Mouse (Mus musculus) NIH3T3 (cell line): ENCODE measurements around the gene Casp8.
"Not testable (repeated sequence)": the region's sequence is repeated elsewhere in the genome, so short reads cannot be mapped to it uniquely, and the experiment has no call there.

Experiments
- DNase-seq: peaks from one replicate; pipeline ENCODE4 v3.0.0-alpha.2; 2012; ENCODE audit warnings: low read depth

Casp8 gene

DNA sequence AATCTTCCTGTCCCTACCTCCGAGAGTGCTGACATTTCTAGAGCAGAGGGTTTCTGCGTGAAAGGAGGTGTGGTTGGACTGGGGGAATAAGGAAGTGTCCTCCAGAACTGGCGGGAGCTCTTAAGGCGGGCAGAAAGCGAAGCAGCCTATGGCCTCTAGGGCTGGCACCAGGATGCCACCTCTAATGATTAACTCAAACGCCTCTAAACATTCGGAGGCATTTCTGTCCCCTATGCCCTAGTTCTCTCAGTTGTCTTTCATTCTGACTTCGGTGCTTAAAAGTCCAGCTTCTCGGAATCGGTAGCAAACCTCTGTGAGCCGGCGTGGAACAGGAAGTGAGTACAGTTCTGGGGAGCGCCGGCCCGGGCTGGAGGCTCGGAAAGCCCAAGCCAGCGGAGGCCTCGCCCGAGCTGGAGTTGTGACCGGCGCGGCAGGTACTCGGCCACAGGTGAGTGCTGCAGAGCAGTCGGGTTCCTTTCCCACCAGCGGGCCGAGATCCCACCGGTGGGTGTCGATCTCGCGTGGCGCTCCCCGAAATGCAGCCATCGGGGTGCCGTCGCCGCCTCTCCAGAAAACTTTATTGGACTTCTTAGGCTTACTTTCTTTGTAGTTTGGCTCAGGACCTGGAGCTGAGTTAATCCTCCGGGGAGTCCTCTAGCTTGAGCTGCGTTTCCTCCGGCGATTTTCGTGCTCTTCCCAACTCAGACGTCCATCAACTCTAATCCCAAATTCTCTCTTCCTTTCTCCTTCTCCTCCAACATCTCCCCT is at the start of gene Casp8:
Gene Casp8, plus strand, starts transcription at position 84 of the 768 bp plus-strand sequence.
- peak; percentile 84 for DNase-seq

DNA sequence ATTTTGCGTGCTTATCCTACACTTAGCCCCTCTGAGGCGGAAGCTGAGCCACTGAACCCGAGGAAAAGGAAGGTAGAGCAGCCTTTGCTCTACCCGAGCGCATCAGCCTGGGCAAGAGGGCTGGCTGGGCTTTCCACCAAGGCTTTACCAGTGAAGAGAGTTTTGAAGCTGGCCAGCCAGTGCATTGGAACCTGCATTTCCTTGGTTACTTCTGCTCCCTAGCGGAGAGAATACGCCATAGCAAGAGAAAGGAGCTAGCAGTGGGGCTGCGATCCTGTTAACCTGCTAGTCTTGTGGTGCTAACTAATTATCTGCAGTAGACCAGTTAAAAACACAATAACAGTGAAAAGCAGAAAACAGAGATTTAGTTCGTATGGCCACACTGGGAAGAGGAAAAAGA is 48.3 kb upstream of the Casp8 start:
- peak; percentile 76 for DNase-seq

DNA sequence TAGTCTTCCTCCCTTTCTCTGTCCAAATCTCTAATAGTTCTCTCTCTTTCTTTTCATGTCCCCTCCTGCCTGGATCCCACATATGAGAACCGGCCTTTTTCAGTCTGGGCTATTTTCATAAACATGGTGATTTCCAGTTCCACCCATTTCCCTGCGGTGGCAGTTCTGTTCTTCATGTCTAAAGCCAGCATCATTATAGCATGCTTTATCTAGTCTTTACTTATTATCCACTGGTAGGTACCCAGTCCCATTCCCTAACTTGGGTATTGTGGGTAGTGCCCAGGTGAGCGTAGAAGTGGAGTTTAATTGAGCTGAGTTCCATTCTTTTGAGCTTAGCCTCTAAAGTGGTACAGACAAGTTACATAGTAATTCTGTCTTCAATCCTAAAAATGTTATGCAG is 35.7 kb upstream of the Casp8 start:
- DNase-seq = no peak

DNA sequence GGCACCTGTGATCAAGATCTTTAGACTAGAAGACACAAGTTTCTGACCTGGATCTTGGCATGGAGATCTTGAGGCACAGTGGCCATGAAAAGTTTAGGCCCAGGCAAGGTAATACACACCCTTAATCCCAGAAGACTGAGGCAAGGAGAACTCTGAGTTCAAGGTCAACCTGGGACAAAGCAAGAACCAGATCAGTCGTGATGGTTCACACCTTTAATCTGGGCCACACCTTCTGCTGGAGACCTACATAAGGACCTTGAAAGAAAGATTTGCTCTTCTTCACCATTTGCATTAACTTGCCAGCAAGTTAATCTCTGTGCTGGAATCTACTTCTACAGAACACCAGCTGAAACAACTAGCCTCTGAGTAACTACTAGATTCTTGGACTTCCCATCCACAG is 34.6 kb upstream of the Casp8 start:
- no peak for DNase-seq

DNA sequence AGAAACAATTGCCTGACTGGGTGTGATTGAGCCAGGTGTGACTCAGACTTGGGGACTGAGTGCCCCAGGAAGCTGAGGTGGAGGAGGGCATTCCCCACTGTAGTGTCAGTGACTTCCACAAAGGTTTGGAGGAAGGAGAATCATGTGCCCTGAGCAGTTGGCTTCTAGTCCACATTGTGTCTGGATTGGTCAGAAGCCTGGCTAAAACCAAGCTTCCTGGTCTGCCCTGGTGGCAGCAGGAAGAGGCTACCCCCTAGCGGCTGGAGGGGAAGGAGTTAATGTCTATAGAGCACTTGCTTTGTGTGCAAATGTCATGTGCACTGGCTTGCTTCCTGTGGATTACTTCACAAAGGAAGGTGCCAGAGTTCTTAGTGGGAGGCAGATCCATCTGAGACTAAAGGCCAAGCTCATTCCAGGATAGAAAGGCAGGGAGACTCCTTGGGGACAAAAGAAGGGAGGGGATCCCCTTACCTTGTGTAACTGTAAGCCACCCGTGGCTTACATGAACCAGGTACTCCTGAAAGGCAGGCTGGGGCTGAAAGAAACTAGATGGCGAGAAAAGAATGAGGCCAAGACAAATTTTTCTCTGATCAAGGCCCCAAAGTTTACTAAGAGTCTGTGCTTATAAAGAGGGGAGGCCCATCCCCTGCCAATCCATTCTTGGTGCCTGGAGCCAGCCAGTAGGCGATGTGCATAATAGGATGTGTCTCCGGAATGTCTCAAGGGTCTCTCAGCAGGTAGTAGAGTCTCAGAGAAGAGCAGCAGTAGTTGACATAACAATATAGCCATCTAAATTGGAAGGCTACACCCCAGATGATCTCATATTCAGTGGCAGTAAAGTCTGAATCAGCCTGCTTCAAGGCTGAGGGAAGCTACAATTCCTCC is 33.5 kb upstream of the Casp8 start:
- DNase-seq = peak; percentile 67

DNA sequence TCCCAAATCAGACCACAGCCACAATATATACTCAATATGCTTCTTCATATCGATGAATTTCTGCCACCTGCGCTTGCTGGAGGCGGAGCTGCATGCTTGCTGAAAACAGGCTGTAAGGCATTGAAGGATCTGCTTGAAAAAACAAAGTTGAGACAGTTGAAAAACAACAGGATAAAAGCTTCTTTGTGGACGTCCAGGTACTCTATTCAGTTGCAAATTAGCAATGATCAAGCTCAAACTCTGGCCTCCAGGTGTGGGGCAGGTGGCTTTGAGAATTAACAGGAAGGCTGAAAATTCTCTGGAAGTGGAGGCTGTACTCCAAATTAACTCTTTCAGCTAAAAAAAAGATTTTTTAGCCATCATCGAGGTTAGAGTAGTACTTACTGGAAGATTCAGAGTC is 32.6 kb upstream of the Casp8 start:
- DNase-seq = no peak

- not testable (repeated sequence) for DNase-seq
Observed at GRCm38 (mm10) chr1:58766446-58766845, 28.7 kb upstream of the Casp8 start.

DNA sequence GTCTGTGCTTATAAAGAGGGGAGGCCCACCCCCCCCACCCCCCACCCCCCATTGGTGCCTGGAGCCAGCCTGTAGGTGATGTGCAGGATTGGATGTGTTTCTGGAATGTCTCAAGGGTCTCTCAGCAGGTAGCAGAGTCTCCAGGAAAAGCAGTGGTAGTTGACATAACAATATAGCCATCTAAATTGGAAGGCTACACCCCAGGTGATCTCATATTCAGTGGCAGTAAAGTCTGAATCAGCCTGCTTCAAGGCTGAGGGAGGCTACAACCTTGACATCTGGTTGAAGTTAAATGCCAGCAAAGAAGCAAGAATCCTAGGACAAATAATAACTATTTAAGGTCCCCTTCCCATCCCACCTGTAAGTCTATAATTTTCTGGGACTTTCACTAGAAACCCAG is 26.0 kb upstream of the Casp8 start:
- no peak for DNase-seq

GRCm38 (mm10) chr1:58769701-58770100 is 25.5 kb upstream of the Casp8 start:
- DNase-seq = no peak

DNA sequence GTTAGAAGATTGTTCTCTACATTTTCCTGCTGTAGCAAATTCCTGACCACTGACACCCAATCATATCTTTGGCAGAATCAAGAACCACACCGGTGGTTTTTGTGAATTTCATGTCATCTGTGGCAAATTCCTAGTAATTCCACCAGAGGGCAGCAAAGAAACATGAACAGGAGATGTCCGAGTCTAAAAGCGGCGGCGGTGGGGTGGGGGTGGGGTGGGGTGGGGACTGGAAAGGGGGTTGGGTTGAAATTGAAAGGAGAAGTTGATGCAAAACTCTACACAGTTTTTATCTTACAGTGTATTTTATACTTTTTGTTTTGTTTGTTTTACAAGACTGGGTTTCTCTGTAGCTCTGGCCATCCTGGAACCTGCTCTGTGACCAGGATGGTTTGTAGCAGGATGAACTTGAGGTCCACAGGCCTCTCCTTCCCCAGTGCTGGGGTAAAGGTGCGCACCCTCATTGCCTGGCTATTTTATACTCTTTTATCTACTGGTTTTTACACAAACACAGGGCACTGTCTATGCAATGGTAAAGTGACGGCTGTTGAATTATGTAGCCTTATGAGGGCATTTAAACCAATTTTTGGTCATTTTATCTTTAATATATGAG is 25.0 kb upstream of the Casp8 start:
- peak; percentile 85 for DNase-seq

DNA sequence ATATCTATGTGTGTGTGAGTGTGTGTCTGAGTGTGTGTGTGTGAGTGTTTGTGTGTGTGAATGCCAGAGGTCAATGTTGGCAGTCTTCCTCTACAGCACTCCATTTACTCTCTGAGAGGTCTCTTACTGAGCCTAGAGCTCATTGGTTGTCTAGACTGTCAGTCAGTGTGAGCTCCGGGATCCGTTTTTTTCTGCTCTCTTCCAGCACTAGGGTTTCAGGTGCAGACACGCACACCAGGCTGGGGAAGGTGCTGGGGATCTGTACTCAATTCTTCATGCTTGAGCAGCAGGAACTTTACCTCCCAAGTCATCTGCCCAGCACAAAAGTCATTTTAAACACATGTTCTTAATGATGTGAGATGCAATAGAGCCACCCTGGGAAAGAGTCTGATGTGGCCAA is 23.1 kb upstream of the Casp8 start:
- DNase-seq = peak; percentile 23

- no peak for DNase-seq
Observed at GRCm38 (mm10) chr1:58773280-58773679, 21.9 kb upstream of the Casp8 start.

GRCm38 (mm10) chr1:58773905-58774304 is 21.3 kb upstream of the Casp8 start:
- DNase-seq = peak; percentile 24

- no peak for DNase-seq
Observed at GRCm38 (mm10) chr1:58775361-58775760, 19.8 kb upstream of the Casp8 start.

DNA sequence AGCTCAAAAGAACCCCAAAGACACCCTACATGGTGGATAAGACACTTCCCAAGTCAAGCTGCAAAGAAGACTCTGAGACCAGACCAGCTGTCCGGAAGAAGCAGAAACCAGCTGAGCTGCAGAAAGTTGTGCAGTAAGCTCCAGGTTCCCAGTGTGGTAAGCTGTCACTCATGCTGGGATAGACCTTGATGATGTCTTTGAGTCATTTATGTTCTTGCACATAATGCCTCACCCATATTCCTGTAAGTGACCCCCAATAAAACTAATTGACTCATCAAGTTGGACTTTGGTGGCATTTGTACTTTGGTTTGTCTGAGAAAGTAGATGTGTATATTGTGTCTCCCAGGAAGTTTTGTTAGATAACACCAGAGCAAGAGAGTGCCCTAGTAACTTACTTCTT is 17.6 kb upstream of the Casp8 start:
- no peak for DNase-seq

GRCm38 (mm10) chr1:58778226-58778625 is 16.9 kb upstream of the Casp8 start:
- peak; percentile 39 for DNase-seq

DNA sequence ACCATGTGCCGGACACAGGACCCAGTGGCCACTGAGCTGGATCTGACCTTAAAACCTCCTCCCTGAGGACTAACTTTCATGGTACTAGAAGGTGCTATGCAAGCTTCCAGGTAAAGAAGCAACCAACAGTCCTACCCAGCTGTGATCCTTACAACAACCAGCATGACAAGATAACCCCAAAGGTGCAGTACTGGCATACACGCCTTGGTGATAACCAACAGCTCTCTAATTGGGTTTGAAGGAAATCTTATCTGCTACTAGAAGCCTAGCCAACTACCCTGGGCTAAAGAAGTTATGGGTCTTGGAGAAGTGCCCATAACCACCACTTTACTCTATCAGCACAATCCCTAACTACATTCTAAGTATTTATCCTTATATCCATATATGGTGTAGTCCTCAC is 8.9 kb upstream of the Casp8 start:
- DNase-seq = no peak

DNA sequence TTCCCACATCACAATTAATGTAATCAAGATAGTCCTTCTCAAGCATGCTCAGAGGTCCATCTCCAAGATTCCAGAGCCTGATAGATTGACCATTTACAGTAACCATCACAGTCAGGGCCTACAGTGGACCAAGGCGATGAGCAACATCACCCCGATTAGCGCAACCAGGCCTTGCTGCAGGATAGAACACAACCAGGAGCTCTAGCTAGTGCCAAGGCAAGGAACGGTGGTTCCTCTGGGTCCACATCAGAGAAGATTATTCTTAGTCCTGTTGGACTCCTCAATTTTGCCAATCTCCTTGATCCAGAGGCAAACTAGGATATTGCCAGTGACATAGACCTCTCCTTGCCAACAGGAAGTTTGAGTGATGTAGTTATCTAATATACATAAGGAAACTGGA is 6.8 kb upstream of the Casp8 start:
- DNase-seq = no peak

- no peak for DNase-seq
Observed at GRCm38 (mm10) chr1:58794705-58795104, 469 bp upstream of the Casp8 start.

DNA sequence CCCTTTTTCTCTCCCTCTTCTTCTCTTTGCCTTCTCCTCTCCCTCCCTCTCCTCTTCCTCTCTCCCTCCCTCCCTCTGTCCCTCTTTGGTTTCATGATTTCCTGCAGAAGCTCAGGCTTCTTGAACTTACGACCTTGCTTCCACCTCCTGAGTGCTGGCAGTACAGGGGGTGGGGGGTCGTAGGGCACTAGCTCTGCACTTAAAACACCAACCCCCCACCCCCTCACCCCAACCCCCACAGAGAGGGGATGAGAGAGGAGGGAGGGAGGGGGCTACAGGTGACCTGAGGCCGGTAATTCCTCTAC is 837 bp downstream of the Casp8 start:
- no peak for DNase-seq

DNA sequence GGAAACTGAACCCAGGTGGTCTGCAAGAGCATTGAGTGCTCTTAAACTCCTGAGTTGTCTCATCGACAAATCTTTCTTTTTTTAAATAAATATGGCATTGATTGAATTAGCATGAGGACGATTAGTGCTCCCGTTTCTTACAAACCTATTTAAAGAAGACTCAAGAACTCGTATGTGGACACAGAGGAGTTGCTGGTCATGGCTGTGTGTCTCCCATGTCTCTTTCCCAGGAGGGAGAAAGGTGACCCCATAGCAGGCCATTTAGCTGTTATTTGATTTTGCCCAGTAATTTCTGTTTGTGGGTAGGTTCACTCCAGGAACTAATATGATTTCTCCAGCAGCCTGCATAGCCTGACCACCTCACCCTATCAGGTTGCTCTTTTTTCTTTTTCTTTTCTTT is 1.7 kb downstream of the Casp8 start:
- DNase-seq = no peak

GRCm38 (mm10) chr1:58797370-58797769 is 2.2 kb downstream of the Casp8 start:
- DNase-seq = peak; percentile 29

DNA sequence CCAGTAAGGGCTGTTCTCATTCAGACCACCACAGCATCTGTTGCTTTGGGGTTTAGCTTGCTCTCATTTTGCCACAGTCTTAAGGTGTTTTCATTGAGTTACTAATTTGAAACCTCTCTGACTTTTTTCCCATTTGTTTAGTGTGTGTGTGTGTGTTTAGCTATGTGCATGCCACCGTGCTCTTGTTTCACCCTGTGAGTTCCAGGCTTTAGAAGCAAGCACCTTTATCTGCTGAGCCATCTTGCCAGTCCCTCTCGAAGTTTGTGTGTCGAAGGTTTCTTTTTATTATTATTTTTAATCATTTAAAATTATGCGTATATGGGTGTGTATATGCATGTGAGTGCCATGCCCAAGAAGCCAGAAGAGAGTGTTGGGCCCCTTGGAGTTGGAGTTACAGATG is 3.7 kb downstream of the Casp8 start:
- no peak for DNase-seq
